ENCODE assay signal across 25 mouse cellular contexts in genomic region chr15:64003182-64003581, GRCm38 (mm10). TPM values are rescaled to one million over a fixed set of nuclear protein-coding genes. Genes with fewer than 3 reads are reported as not detected.
DNase-seq lines count a peak whose midpoint lies in the region; ATAC-seq lines count a peak whose summit lies in the region.
"Had no signal": no experiment of that assay in that cellular context is flagged by ENCODE, and none has a peak within 500 bp of the region (broad histone marks: within the 10 kb centered on the region; RNA-seq: fewer than 3 reads in every experiment).

No protein-coding gene starts in this region.

- no peaks in the 10 kb centered on the region for H3K9me3 ChIP-seq in midbrain, embryonic 15.5 days
- H3K9me3 ChIP-seq: embryonic facial prominence, embryonic 10.5 days; heart, embryonic 12.5 days; hindbrain, embryonic 12.5 days; limb, embryonic 10.5 days; stomach, embryonic 15.5 days had no signal

- H3K9ac ChIP-seq in midbrain, embryonic 15.5 days: no peak overlapping the region
- H3K9ac ChIP-seq: heart, embryonic 12.5 days; hindbrain, embryonic 12.5 days; stomach, embryonic 15.5 days had no signal

- no peak overlapping the region for H3K4me2 ChIP-seq in midbrain, embryonic 15.5 days
- H3K4me2 ChIP-seq: heart, embryonic 12.5 days; hindbrain, embryonic 12.5 days; stomach, embryonic 15.5 days had no signal

- no peak for ATAC-seq in midbrain, embryonic 15.5 days (replicated peaks)
- ATAC-seq: forebrain, embryonic 16.5 days; intestine, postnatal 0 days had no signal

- H3K4me3 ChIP-seq in macrophage (ENCODE audit: inconsistent target): no peak overlapping the region
- H3K4me3 ChIP-seq in midbrain, embryonic 15.5 days: no peak overlapping the region
- H3K4me3 ChIP-seq: embryonic facial prominence, embryonic 10.5 days; heart, embryonic 12.5 days; hindbrain, embryonic 12.5 days; limb, embryonic 10.5 days; myocyte; stomach, embryonic 15.5 days had no signal

- H3K27ac ChIP-seq in macrophage: peak overlapping the region; percentile 17
- no peak overlapping the region for H3K27ac ChIP-seq in midbrain, embryonic 15.5 days
- H3K27ac ChIP-seq: embryonic facial prominence, embryonic 10.5 days; hindbrain, embryonic 12.5 days; limb, embryonic 10.5 days; stomach, embryonic 15.5 days had no signal

- WGBS in macrophage (ENCODE audit: missing documents): 0% methylated on average over 2 of the region's 3 CpGs
- 94% methylated on average over 3 of the region's 3 CpGs for WGBS in midbrain, embryonic 15.5 days

- peaks cover 98% of the 10 kb centered on the region for H3K79me2 ChIP-seq in macrophage (ENCODE audit: inconsistent target)

- H3K27me3 ChIP-seq in midbrain, embryonic 15.5 days (replicated peaks): no peaks in the 10 kb centered on the region
- H3K27me3 ChIP-seq: heart, embryonic 12.5 days; hindbrain, embryonic 12.5 days; stomach, embryonic 15.5 days had no signal

- H3K36me3 ChIP-seq in macrophage (ENCODE audit: inconsistent target): no peaks in the 10 kb centered on the region
- no peaks in the 10 kb centered on the region for H3K36me3 ChIP-seq in midbrain, embryonic 15.5 days (replicated peaks)
- H3K36me3 ChIP-seq: embryonic facial prominence, embryonic 10.5 days; heart, embryonic 12.5 days; hindbrain, embryonic 12.5 days; limb, embryonic 10.5 days; stomach, embryonic 15.5 days had no signal

- H3K4me1 ChIP-seq in midbrain, embryonic 15.5 days: 0 out of 2 replicates have a peak, but pooled peaks cover 8% of the 10 kb centered on the region

- DNase-seq in testis, postnatal 10 days (ENCODE audit: low spot score): peak; percentile 10
- no peak for DNase-seq in testis, postnatal 14 days (ENCODE audit: low spot score)
- DNase-seq in MEL-GATA-1-ER (ENCODE audit: extremely low read depth, low read depth): peak; percentile 60
- no peak for DNase-seq in embryo, embryonic 9.5 days (ENCODE audit: extremely low spot score)
- DNase-seq in kidney, postnatal 4 days: no peak
- DNase-seq: adrenal gland, adult 2 months; cerebellum, adult 9-10 months; gastrocnemius, postnatal 10 days; heart, adult 18-20 months; heart, postnatal 10 days; liver; lung, postnatal 10 days; midbrain, embryonic 14.5 days; thymus, adult 2 months; thymus, postnatal 4 days had no signal

RNA-seq across cellular contexts. Expression of gene Fam49b, which starts 57.1 kb away (rescaled TPM):
- 100 to 1,000 TPM in 20 of 26 experiments, 10 to 100 TPM in 6; 58.2 to 328 (median 181) TPM for total RNA-seq in macrophage (2018; cell fraction: chromatin; rRNA removed)
- 100 to 1,000 TPM in 14 of 26 experiments, 10 to 100 TPM in 12; 73.9 to 143 (median 102) TPM for total RNA-seq in macrophage (2018; cell fraction: cytosol; rRNA removed)
- total RNA-seq in macrophage (2018; cell fraction: nucleus; rRNA removed): 100 to 1,000 TPM in 20 of 26 experiments, 10 to 100 TPM in 6; 73.4 to 267 (median 156) TPM
- polyA plus RNA-seq in macrophage (2018): 104 to 139 TPM (median 138 TPM) in 3 replicates
- 117 and 127 TPM in 2 replicates for polyA plus RNA-seq in midbrain, embryonic 15.5 days (2015; fragmentation: Nextera tagmentation; extraction: Ambion mirVana)

Comparison
In these comparisons a context has a peak if more than half of its experiments do, and no peak if none do; other contexts are left out.
1. DNase-seq: peak in testis, postnatal 10 days (single experiment) and MEL-GATA-1-ER (single experiment); none in testis, postnatal 14 days (single experiment), embryo, embryonic 9.5 days (single experiment) and kidney, postnatal 4 days (0 of 2).